Mouse (Mus musculus) right cerebral cortex, postnatal 25 days (tissue): ENCODE data around the gene Ddx19a.
A peak's percentile ranks its signal among the peaks of the same experiment; 100 is the strongest.
"Not testable (repeated sequence)": the region's sequence is repeated elsewhere in the genome, so short reads cannot be mapped to it uniquely, and the experiment has no call there.

Experiments used
- DNase-seq: peaks from one replicate; pipeline ENCODE4 v3.0.0; 2022

The Ddx19a gene

DNA sequence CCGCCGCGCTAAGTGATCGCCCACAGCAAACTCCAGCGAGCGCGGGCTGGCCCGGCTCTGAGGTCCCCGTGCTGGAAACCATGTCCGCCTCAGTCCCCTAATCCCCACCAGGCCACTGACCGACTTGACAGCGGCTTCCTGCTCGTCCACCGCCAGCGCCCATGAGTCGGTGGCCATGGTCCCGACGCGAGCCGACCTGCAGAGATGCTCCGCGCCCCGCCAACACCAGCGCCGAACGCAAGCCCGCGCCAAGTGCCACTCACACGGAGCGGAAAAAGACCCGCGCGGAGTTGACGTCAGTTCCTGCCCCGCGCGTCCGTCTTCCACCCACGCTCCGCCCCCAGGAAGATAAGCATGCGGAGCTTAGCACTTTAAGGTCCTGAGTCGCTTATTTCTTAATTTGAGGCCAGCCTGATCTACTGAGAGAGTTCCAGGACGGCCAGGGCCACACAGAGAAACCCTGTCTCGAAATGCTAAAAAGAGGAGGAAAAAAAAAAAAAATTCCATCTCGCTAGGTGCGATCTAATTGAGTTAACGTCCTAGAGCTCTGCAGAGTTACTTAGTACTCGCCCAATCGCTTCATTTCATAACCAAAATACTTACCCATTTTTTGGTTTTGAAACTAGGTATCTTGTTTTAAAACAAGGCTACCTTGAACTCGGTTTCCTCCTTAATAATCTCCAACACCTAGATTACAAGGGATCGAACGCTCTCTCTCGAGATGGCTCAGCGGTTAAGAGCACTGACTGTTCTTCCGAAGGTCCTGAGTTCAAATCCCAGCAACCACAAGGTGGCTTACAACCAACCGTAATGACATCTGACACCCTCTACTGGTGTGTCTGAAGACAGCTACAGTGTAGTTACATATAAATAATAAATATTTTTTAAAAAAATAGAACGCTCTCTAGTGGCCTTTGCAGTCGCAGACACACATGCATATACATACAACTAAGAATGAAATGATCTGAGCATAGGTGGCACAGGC lies at the start of gene Ddx19a:
Gene Ddx19a, minus strand, starts transcription at position 254 of the 985 bp plus-strand sequence.
- peak; percentile 91 for DNase-seq

GRCm38 (mm10) chr8:111044003-111044734 lies 46.6 kb upstream of the Ddx19a start:
- no peak for DNase-seq

DNA sequence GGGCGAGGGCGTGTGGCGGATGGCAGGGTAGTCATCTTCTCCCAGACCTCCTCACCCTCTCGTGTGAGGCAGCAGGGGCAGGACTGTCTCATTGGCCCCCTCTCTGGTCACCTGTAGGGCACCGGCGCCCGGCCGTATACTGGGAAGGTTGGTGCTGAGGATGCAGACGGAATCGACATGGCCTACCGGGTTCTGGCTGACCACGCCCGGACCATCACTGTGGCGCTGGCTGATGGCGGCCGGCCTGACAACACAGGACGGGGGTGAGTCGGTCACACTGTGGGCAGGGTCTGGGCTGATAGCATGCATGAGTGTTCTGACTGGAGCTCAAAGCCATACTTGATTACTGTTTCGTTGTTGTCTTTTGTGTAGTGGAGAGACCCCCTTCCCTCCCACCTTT lies 44.9 kb upstream of the Ddx19a start:
- DNase-seq, result no peak

DNA sequence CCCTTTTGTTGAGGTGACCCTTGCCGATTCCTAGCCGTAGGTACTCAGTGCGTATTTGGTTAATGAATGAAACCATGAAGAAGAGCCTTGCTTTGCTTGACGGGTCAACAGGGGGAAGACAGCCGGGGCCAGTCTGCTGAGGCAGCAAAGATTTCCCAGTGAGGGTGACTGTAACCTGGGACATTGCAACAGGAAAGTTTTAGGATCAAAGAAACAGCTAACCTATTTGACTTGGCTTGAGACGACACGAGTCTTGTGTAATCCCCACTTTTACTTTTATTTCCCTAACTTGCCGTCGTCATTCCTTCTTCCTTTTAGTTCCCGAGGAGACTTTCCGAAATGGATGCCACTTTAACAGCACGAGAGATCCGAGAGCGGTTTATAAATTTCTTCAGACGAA lies 39.0 kb upstream of the Ddx19a start:
- DNase-seq, result no peak

DNA sequence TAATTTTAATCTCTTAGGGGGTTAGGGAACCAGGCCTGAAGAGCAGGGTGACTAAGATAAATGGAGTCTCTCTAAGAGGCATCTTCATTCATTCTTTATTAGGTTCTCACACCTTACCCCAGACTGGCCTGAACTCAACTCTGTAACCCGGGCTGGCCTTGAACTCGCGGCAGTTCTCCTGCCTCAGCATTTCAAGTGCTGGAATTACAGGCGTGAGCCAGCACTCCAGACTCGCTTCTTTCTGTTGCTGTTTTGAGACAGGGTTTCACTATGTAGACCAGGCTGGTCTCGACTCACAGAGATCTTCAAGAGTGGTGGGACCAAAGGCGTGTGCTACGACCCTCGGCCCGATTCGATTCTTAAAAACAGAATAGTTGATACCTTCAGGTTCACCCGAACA lies 36.7 kb upstream of the Ddx19a start:
- DNase-seq, result no peak

GRCm38 (mm10) chr8:111033482-111034215 lies 36.0 kb upstream of the Ddx19a start:
- peak; percentile 97 for DNase-seq

- DNase-seq, result no peak
These were observed 35.3 kb upstream of the Ddx19a start, which contains the start of gene Aars for GRCm38 (mm10) chr8:111032916-111033315. TSS of gene Aars (plus strand) at chr8:111033144.

DNA sequence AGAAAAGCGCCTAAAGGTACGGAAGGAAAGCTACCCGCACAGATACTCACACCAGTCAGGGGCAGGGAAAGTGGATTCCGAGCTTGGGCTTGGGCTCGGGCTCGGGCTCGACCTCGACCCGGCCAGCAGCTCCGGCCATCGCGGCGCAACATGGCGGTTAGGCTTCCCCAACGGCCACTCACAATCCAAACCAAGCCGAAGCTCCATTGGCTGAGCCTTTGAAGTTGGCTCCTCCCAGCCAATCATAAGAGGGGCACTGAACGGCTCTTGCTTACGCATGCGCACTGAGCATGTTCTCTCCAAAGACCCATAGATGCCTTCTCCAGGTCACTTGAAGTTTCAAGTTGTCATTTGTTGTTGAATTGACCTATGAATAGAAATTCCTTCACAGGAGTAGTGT lies 34.0 kb upstream of the Ddx19a start, which contains the start of gene Ddx19b:
Gene Ddx19b, minus strand, starts transcription at position 180 of the 400 bp plus-strand sequence.
- no peak for DNase-seq

DNA sequence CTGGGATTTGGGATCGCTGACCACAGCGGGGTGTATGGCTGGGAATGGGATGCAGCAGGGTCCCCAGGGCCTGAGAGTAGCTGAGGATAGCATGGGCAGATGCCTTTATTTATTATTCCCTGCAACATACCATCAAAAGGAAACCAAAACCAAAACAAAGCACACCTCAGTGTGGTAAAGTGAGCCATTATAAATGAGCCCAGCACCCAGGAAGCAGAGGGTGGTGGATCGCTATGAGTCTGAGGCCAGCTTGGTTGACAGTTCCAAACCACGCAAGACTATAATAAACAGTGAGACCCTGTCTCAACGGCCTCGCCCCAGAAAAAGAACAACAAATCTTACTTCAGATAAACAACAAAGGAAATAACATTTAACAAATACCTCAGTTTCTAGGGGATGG lies 32.4 kb upstream of the Ddx19a start:
- no peak for DNase-seq

DNA sequence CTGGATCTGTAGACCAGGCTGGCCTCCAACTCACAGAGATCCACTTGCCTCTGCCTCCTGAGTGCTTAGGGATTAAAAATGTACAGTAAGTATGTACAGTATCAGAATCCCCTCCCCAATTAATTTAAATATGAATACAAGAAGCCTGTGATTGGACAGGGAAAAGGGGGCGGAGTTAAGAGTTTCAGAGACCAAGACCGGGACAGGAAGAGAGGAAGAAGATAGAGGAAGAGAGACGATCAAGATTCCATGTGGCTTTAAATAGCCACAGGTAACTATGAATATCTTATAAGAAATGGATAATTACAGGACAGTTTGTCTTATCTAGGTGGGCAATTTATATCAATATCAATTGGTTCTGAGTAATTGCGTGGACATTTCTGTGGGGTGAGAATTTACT lies 32.0 kb upstream of the Ddx19a start:
- DNase-seq, result no peak

GRCm38 (mm10) chr8:111027391-111027937 lies 29.9 kb upstream of the Ddx19a start:
- peak; percentile 91 for DNase-seq

DNA sequence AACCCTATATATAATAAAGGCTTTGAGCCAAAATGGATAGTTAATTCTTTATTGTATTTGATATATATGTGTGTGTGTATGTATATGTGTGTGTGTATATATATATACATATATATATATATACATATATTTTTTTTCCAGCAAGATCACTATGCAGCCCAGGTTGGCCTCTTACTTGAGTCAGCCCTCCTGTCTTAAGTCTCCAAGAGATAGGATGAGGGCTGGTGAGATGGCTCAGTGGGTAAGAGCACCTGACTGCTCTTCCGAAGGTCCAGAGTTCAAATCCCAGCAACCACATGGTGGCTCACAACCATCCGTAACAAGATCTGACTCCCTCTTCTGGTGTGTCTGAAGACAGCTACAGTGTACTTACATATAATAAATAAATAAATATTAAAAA lies 29.0 kb upstream of the Ddx19a start:
- not testable (repeated sequence) for DNase-seq

GRCm38 (mm10) chr8:111010230-111010991 lies 12.8 kb upstream of the Ddx19a start:
- DNase-seq, result not testable (repeated sequence)

DNA sequence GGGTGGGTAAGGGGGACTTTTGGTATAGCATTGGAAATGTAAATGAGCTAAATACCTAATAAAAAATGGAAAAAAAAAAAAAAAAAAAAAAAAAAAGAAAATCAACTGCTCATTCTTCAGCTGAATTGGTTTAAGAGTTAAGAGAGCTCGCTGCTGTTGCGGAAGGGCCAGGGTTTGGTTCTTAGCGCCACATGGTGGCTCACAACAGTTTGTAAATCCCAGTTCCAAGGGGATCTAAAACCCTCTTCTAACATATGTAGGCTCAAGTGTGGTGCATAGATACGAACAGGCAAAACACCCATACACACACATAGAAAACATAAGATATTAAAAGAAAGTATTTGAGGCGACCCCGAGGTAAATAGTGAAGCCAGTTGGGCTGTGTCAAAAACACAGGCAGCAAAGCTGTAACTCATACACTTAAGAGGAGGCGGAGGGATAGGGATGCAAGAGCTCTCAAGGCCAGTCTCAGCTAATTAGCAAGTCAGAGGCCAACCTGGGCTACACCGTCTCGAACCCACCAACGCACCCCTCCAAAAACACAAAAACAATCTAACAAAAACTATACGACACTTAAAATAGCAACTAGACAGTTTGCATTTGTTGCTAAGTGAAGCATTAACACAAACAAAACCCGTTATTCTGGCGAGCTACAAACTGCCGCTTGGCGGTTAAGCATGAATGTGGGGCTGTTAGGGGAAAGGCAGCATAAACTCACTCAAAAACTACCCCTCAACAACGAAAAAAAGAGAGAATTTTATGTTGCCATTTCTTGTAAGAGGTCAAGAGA lies 764 bp downstream of the Ddx19a start:
- no peak for DNase-seq

DNA sequence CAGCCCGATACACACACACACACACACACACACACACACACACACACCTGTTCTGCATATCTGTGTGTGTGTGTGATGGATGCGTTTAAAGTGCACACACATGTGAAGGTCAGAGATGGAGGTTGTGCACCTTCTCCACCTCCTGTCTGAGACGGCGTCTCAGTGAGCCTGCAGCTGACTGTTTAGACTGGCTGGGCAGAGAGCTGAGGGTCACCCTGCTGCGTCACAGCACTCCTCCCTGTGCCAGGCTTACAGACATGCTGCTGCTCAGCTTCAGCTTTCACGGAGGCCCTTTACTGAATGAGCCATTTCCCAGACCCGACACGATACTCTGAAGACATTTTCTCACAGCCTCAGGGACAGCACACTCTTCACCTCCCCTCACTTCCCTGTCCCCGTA lies 7.6 kb downstream of the Ddx19a start:
- DNase-seq, result no peak

- no peak for DNase-seq
These were observed 9.5 kb downstream of the Ddx19a start for GRCm38 (mm10) chr8:110987805-110988744.

- no peak for DNase-seq
These were observed 16.3 kb downstream of the Ddx19a start for GRCm38 (mm10) chr8:110981304-110981703.

DNA sequence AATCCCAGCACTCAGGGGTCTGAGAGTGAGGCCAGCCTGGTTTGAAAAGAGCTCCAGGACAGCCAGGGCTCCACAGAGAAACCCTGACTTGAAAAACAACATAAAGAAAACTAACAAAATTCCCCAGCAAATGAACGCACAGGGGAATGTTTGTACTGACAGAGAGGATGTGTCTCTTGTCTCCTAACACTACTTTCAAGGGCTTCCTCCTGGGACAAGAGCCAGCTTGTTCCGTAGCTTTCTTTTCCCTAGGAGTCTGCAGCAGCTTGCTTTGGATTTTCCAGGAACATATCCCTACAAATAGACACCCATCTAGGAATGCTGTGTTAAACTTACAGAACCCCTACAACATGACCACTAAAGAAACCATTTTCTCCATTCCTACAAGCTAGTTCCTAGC lies 19.6 kb downstream of the Ddx19a start:
- DNase-seq, result not testable (repeated sequence)

DNA sequence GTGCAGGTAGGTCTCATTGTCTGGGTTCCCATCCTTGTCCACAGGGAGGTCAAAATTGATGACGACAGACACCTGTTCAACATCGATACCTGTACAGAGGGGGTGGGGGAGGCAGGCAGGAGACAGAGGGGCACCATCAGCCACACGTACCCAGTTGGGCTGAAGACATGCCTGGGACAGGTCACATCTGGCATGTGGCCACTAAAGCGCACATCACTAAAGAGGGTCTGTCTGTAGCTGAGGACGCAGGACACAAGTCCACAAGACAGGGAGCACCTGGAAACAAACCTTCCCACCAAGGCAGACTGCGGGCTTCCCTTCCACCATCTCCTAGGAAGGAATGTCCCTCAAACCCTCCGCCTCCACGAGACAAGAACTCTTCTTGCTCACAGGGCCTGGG lies 21.1 kb downstream of the Ddx19a start:
- not testable (repeated sequence) for DNase-seq
